Mouse (Mus musculus): ENCODE measurements around the gene Themis.

Gene Themis

DNA sequence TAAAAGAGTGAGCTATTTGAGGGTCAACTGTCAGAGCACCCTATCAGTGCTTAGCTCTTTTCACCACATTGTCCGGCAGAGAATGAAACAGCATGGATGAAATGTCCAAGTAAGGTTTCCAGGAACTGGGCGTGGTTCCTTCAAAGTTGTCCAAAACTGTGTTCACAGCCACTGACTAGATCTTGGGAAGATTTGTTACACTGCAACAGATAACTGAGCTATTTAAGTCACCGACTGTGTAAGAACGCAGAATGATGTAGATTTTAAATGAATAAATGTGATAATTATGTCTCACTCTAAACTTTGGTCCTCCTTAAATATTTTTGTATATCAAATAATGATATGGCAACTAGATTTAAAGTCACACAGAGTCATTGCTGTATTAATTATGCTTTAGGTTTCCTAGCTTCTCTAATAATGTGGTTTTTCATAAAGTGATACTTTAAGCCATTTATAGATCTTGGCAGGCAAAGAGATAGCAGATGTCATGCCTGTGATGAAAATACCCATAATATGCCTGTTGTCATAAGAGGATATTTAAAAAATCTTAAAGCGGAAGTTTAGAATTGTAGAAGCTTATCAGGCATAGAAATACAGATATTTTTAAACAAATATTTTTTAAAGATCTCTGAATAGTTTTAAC lies 143.9 kb downstream of the Themis start:
- DNase-seq = no peak

DNA sequence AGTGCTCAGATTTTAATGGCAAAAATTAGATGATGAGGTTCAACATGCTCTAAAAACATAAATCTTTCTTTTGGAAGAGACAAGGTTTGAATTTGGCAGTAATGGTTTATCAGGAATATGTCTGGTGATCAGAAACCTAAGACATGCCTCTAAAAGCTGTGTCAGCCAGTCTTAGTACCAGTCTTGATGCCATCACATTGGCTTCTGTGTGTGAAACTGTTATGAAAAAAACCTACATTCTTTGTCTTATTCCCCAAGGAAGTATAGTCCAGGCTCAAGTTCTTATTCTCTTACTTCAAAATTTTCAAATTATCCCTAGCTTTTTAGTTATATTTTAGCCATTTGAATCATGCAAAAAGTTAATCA lies 144.4 kb downstream of the Themis start:
- no peak for DNase-seq

DNA sequence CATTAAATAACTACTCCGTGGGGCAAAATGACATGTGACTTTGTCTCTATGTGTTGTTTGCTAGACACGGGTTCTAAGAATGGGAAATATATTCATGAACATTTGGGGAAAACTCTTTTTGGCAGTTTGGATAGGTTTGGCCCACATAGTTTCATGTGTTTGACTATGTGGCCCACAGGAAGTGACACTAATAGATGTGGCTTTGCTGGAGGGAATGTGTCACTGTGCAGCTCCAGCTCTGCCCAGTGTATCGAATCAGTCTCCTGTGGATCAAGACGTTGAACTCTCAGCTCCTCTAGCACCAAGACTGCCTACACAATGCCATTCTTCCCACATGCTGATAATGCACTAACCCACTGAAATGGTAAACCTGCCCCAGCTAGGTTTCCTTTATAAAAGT lies 148.0 kb downstream of the Themis start:
- no peak for DNase-seq

DNA sequence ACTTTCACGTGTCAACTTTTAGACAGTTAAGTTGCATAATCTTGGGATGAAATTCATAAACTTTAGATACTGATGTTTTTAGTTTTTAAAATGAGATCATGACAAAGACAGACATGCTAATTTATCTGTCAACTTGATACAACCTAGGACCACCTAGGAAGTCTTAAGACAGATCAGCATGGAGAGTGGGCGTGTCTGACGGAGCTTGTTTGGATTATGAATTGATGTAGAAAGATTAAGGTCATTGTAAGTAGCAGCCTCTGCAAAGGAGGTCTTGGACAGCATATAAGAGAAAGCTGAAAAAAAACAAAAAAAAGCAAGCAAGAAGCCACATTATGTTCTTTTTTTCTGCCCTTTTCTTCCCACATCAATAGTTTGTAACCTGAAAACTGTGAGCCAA lies 154.2 kb downstream of the Themis start:
- DNase-seq = no peak

DNA sequence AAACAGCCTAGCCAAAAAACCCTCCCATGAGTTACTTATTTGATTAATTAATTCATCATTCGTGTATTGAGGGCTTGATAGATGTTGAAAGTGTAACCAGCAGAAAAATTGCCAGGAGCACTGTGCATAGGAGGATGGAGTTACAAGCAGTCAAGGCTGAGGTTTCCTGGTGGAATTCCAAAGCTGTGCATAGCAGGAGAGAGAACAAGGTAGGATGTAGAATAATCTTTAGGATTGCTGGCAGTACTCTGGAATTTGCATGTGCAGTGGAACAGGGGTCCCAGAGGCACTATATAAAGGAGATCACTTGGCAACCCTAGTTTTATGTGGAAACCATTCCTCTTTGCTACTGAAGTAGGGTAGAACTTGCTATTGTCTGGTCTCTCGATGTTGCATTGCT lies 174.4 kb downstream of the Themis start:
- DNase-seq = no peak

DNA sequence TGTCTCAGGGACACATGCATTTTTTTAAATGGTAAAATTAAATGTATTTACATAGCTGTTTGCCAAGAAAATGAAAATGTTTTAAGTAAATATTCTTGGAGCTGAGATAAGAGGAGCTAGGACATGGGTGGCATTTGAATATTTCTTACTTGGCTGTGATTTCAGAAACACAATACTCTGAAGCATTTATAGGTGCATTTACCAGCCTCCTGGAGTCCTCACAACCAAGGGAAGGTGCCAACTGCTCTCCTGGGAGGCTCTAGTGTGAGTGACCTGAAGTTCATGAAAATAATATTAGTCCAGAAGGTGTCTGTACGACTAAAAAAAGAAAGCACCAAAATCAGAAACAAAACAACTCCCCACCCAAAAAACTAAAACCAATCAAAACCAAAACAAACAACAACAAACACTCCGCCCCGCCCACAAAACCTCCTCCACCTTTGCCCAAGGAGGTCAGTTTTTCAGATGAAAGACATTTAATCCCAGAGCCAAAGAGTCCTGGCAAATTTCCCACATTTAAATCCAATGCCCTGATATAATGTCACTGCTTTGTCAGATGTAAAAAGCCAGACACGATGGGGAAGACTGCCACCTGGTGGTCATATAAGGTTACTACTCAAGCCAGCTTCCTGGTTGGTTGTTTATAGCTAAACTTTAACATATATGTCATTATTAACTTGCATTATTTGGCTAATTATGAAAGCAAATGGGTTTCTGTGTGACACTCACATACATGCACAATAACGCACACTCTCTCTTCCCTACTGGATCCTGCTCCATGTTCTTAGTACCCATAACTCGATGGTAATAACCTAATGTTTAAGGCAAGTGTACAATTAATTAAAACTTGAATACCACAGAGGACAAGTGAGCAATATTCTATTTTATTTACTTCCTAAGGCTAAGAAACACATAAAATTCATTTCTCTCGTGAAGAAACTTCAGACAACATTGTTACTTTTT lies 175.9 kb downstream of the Themis start:
- DNase-seq = peak; percentile 35

DNA sequence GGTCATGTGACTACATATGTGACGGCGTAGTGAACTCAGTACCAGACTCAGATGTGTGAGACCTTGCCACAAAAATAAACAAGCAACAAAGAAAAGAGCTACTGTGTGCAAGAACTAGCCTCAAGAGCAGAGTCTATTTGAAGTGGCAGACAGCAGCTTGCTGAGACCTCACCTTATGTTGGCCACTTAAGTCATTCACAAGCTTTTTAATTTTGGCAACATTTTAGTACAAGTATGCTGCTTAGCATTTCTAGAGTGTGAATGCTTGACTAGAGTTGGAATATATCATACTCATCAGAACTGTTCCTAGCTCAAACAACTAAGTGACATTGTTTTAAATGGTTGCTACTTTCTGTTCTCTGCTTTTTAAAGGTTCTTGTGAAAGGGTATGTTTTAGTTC lies 188.0 kb downstream of the Themis start:
- DNase-seq = no peak

DNA sequence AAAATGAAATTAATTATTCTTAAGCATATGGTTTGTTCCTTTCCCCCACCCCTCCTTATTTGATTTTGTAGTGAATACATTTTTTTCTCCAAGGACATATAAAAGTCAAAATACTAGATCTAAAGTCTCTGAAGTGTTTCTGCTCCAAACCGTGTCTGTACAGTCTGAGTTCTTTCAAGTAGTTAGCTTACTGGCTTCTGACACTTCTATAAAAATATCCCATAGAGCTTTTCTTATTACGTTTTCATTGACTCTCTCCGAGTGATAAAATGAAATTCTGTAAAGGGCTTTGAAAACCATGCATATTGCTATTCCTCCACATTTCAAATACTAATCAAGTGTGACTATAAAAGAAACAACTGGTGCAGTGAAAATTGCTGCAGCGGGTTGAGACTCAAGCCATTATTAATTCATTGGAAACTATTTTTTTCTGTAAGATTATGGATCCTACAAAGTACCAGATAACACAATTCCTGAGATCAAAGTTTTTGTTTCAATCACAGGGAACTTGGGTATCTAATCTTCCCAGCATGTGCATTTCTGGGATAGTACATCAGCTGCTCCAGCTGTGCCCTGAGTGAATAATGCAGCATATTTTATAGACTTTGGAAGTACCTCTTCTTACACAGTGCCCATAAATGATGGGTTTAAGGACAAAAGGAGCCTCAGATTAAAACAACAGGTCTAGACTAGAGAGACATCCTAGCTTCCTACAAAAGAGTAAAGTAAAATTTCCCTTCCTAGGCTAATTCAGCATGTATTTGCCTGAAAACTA lies 202.6 kb downstream of the Themis start:
- DNase-seq = no peak

DNA sequence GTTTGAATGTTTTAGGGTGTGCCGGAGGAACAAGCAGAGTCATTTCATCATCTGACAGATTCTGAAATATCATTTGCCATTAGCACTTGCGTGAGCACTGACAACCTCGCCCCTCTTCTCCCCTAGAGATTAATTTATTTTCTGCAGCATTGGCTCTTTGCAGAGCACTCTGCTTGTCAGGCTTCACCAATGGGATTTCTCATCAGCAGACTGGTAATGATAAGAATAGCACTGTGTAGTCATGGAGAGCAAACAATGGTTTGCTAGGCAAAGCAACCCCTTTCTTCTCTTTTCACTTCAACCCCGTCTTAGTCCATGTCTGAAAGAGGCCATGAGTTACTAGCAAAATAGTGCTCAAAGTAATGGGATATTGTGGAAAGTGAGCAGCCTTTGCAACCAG lies 206.4 kb downstream of the Themis start:
- no peak for DNase-seq

DNA sequence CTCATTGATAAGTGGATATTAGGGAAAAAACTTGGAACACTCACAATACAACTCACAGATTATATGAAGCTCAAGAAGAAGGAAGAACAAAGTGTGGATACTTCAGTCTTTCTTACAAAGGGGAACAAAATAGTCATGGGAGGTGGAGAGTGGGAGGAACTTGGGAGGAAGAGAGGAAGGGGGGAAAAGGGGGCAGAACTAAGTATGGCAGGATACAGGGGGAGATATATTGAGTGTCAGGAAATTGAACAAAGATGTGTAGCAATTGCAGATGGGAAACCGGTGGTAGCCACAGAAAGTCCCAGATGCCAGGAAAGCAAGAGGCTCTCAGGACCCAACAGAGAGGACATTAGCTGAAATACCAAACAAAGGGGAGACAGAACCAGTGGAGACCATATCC lies 219.5 kb downstream of the Themis start:
- DNase-seq = no peak

DNA sequence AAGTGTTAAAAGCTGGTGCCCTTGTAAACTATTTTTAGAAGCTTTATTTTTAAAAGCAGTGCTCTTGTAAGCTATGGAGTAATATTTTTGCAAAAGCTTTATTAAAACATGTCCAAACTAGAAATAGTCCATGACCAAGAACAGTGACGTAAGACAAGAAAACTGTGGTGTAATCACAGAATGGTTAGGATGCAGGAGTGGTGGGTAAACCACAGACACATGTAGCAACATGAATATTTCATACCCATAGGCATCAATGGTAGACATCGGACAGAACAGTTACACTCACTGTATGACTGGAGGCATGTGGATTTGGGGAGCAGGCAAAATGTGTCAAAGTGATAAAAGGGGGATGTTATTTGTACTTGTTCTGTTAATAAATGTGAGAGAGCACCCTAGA lies 222.7 kb downstream of the Themis start:
- DNase-seq = no peak

DNA sequence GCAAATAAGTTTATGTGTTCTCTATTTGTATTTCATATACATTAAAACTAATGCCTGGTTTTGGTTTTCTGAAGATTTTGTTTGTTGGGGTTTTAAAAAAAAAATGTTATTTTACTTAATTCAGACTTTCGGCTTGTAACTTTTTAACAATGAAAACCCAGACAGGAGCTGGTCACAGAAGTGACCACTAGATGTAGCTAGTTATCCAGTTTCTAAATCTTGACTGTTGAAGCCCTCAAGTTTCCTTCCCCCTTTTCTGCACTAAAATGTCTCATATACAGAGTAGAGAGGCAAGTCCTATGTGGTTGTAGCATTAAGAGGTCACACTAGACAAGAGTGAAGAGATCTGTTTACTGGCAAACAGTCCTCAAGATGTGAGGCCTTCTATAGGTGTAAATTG lies 230.2 kb downstream of the Themis start:
- no peak for DNase-seq
